Mouse (Mus musculus) liver, adult (tissue): ENCODE data around the gene Gucy1b1.
A peak's percentile ranks its signal among the peaks of the same experiment; 100 is the strongest.

ENCODE experiments used
- GATA4 ChIP-seq: IDR thresholded peaks from 2 replicates; pipeline ENCODE4 v1.6.1; 2014; ENCODE audit warnings: mild to moderate bottlenecking, low read length; ENCODE audit not compliant: insufficient replicate concordance

The Gucy1b1 gene

GRCm38 (mm10) chr3:81989692-81990141 is 84.8 kb downstream of the Gucy1b1 start:
- TF ChIP-seq GATA4 = peak; percentile 90

GRCm38 (mm10) chr3:81987628-81988027 is 86.9 kb downstream of the Gucy1b1 start:
- TF ChIP-seq GATA4 = no peak

- TF ChIP-seq GATA4 = peak; percentile 73; the same call in 1 of the 2 replicates
These were observed 88.4 kb downstream of the Gucy1b1 start for GRCm38 (mm10) chr3:81986103-81986502.

- TF ChIP-seq GATA4 = no peak
These were observed 89.4 kb downstream of the Gucy1b1 start for GRCm38 (mm10) chr3:81985100-81985499.

- no peak for TF ChIP-seq GATA4
These were observed 91.2 kb downstream of the Gucy1b1 start for GRCm38 (mm10) chr3:81983120-81983895.
